Comparison of ENCODE assay signal across 16 mouse cellular contexts in the genomic region with DNA sequence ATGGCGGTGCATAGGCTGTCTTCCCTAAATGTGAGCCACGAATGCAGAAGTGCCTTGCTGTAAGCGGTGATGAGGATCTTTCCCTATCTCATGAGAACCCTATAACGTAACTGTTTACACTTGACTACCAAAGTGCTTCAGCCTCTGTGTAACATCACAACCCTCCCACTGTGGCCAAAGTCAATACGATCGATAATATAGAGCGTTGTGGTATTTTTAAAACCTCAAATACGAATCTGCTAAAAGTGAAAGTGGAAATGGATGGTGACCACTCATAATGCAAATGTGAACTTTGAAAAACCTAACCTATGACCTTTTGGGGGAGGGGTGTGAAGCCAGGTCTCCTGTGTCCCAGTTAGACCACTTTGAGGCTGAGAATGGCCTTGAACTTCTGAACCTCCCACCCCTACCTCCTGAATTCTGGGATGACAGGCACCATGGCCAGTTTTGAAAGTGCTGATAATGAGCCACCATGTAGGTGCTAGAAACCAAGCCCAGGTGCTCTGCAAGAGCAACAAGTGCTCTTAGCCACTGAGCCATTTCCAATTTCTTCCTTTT.
"Had no signal": no experiment of that assay in that cellular context is flagged by ENCODE, and none has a peak within 500 bp of the region (broad histone marks: within the 10 kb centered on the region; RNA-seq: fewer than 3 reads in every experiment).

No protein-coding gene starts in this region.

- H3K9me3 ChIP-seq: intestine, embryonic 15.5 days; limb, embryonic 10.5 days; lung, embryonic 15.5 days; midbrain, embryonic 12.5 days; neural tube, embryonic 13.5 days; stomach, embryonic 15.5 days had no signal

- H3K4me2 ChIP-seq: intestine, embryonic 15.5 days; lung, embryonic 15.5 days; midbrain, embryonic 12.5 days; neural tube, embryonic 13.5 days; stomach, embryonic 15.5 days had no signal

- ATAC-seq: intestine, embryonic 15.5 days; midbrain, embryonic 16.5 days had no signal

- H3K27ac ChIP-seq: intestine, embryonic 15.5 days; layer of hippocampus, adult 2 months; limb, embryonic 10.5 days; lung, embryonic 15.5 days; macrophage; midbrain, embryonic 12.5 days; neural tube, embryonic 13.5 days; stomach, embryonic 15.5 days had no signal

- H3K36me3 ChIP-seq: intestine, embryonic 15.5 days; limb, embryonic 10.5 days; lung, embryonic 15.5 days; midbrain, embryonic 12.5 days; neural tube, embryonic 13.5 days; stomach, embryonic 15.5 days had no signal

- DNase-seq: kidney, adult 18-20 months; kidney, postnatal 10 days; kidney, postnatal 4 days; lung, postnatal 14 days; retina, postnatal 1 day; right cerebral cortex, postnatal 14 days; thymus, postnatal 14 days had no signal

- H3K9ac ChIP-seq: intestine, embryonic 15.5 days; lung, embryonic 15.5 days; midbrain, embryonic 12.5 days; neural tube, embryonic 13.5 days; stomach, embryonic 15.5 days had no signal

- H3K27me3 ChIP-seq: intestine, embryonic 15.5 days; lung, embryonic 15.5 days; midbrain, embryonic 12.5 days; neural tube, embryonic 13.5 days; stomach, embryonic 15.5 days had no signal

- H3K4me3 ChIP-seq: intestine, embryonic 15.5 days; layer of hippocampus, adult 2 months; limb, embryonic 10.5 days; lung, embryonic 15.5 days; midbrain, embryonic 12.5 days; neural tube, embryonic 13.5 days; stomach, embryonic 15.5 days had no signal
